Mouse (Mus musculus) brain, embryonic 14.5 days (tissue): ENCODE data around the gene Rbm45.
A peak's percentile ranks its signal among the peaks of the same experiment; 100 is the strongest.

Experiments used
- CTCF ChIP-seq: fragments of 200-500 bp; IDR thresholded peaks from 2 replicates; pipeline ENCODE4 v1.5.1; 2012; ENCODE audit warnings: inconsistent platforms, mild to moderate bottlenecking, moderate library complexity, borderline replicate concordance; ENCODE audit not compliant: insufficient read depth, insufficient read length; ENCODE audit errors: extremely low read depth
- POLR2A ChIP-seq: fragments of 200-500 bp; IDR thresholded peaks from 2 replicates; pipeline ENCODE4 v1.6.1; 2012; ENCODE audit warnings: mild to moderate bottlenecking, inconsistent platforms, borderline replicate concordance; ENCODE audit not compliant: poor library complexity, insufficient read depth, insufficient read length, severe bottlenecking; ENCODE audit errors: extremely low read depth

DNA sequence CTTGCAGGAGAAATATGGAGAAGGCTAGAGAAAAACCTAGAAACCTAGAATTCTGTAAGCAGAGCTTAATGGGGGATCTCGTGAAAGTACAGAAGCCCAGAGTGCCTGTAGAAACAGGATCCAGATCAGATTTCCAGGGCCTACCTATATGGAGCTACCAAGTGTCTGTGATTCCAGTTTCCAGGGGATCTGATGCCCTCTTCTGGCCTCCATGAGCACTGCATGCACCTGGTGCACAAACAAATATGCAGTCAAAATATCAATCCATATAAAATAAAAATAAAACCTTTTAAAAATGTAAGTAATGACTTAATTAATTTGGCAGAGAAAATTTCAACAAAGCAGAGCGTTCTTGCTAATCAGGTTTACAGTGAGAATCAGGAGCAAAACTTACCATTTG, 7.7 kb upstream of the Rbm45 start:
- peak; percentile 55; the same call in 1 of the 2 replicates for TF ChIP-seq CTCF
- no peak for TF ChIP-seq POLR2A
